Mouse (Mus musculus): ENCODE measurements around the gene Tmprss3.

DNA sequence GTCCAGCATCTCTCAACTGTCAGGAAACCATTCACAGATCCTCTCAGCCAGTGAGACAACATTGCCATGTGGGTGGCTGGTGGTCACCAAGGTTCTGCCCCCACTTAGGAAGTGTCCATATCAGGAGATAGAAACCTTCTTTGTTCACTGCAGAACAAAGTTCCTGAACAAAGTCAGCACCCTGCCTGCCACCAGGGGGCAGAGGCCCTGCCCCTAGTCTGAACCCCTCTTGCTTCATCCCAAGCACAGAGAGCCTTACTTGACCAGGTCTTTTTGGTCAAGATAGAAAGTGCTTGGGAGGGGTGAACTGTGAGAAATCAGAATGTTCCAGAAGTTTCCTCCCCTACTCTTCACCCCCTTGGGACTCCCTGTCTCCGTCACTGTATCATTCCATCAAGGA, 37.1 kb upstream of the Tmprss3 start:
- peak; percentile 35; the same call in 1 of the 2 replicates for TF ChIP-seq CTCF (conservative IDR thresholded peaks at IDR 0.05; ENCODE audit: low read length)
- no peak for TF ChIP-seq POU5F1 (IDR thresholded peaks at IDR 0.05; ENCODE audit: borderline replicate concordance, low read length)
